Mouse (Mus musculus) spleen, embryonic (tissue): ENCODE results near the gene Ncoa1.
"Not testable (repeated sequence)": the region's sequence is repeated elsewhere in the genome, so short reads cannot be mapped to it uniquely, and the experiment has no call there.

Source experiments
- CTCF ChIA-PET: fragments of 350-600 bp; sonication (Branson Sonifier 250); formaldehyde crosslinking; loops from one replicate; lab custom pipeline; 2022; lab: Charles Lee

The Ncoa1 gene

DNA sequence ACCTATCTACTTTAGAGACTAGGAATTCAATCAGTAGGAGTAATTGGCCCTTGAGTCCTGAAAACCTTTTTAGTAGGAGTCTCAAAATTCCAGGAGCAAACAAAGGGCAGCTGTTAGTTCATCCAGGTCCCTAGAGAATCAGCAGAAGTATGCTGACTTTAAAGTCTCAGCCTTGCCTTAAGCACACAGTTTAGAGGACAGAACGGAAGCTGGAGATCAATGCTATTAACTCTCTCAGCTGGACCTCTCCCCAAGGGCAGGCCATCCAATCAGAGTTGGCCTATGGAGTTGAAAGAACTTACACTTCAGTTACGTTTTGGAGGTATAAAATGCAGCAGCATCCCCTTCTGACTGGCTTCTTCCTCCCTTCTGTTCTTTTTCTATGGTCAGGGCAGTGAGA, 154.8 kb downstream of the Ncoa1 start:
- CTCF ChIA-PET: no interaction called here

DNA sequence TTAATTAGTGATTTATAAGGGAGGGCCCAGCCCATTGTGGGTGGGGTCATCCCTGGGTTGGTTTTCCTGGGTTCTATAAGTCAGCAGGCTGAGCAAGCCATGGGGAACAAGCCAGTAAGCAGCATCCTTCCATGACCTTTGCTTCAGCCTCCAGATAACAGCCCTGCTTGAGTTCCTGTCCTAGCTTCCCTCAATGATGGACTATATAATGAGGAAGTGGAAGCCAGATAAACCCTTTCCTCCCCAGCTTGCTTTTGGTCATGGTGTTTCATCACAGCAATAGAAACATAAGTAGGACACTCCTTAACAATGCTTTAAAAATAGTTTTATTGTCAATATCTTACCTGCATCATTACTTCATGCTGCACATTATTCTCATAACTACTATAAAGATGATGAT, 163.2 kb downstream of the Ncoa1 start:
- CTCF ChIA-PET: no interaction called here

DNA sequence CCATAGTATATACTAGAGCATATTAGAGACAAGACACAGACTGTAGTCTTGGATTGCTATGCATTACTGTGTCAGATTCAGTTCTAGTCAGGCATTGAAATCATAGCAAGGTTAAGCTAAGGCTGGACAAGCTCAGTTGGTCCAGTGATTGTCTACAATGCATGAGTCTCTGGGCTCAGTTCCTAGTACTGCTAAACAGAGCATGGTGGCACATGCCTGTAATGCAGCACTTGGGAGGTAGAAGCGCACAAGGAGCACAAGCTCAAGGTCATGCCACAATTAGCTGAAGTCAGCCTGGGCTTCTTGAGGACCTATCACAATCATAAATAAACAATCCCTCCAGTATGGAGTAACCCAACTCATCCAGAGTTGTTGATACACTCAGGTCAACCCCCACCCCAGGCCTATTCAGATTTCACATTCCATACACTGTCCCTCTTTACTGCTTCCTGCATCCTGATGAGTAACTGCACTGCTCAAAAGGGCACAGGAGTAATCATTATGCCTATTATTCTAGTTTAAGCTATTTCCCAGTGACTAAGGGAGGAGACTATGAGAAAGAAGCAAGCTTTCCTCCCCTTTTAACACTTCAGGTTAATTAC, 170.2 kb downstream of the Ncoa1 start:
- CTCF ChIA-PET: no interaction called here

DNA sequence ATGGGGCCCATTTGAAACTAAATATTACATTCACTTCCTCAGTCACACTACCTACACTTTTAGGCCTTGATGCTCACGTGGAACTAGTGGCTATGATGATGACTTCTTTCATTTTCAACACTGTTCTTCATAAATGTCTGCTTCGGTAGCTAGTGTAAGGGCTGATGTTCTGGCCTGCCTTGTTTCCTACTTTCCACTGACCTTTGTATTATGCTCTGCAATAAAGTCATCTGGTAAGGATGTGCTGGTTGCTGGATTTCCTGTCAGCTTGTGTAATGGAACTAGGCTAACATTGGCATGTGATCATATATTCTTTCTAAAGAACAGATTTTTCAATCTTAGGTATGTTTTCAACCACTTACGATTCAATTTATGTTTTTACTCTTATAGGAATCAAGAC, 177.7 kb downstream of the Ncoa1 start:
- CTCF ChIA-PET: no interaction called here

DNA sequence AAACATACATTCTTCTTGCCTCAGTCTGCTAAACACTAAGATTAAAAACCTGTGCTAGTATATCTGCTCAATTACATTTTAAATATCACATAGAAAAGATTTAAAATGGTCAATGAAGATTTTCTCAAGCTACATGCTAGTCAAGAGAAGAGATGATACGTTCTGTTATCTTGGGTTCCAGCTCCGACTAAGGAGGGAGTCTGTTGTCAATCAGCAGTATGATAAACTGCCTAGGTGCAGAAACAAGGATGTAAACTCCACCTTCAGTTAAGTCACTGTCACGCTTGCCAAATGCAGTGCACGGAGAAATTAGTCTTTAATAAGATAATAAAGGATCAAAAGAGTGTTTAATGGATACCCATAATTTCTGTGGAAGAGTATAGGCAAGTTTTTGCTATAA, 178.4 kb downstream of the Ncoa1 start:
- CTCF ChIA-PET: no interaction called here

DNA sequence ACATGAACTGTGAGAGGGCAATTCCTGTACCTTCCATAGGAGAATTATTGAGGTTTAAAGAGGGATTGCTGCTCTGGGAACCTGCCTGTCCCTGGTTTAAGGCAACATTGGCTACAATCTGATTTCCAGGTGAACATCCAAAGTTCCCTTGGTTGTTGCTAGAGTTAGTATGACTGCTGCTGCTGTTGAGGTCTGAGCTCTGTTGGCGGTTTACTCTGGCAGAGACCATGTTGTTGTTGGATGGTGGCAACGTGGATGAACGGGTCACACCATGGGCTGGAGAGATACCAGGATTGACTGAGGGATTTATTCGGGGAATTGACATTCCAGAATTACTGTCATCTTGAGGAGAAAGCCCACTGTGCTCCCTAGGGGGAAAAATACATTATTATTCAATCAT, 181.1 kb downstream of the Ncoa1 start:
- CTCF ChIA-PET: no interaction called here

DNA sequence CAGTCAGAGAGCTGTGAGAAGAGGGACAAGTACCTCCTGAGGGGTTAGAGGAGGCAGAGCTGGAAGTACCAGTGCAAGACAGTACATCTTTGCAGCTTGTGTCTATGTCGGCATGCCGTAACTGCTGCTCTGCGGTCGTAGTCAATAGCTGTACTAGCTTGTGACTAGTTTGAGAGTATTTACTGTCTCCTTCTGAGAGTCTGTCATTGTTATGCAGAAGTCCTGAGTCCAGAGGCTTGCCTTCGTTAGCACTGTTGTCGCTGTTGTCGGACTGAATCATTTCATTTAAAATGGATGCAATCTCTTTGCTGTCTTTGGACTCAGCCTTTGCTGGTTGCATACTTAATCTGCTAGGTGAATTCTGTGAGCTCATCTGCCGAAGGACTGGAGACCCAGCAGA, 181.7 kb downstream of the Ncoa1 start:
- CTCF ChIA-PET: no interaction called here

DNA sequence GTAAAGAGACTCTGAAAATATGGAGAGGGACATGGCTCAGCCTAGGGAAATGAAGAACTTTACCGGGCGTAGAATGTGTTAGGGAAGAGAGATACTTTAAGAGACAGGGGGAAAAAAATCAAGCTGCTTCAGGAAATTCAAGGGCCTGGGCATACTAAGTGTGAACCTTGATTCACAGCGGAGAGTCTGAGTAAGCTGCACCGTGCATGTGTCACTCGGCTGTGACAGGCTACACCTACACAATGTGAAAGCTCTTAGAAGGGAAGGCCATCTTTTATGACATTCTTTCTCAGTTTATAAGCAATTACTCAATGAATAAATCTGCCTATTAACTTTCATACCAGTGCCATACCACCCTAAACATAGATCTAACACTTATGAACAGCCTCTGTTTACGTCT, 183.2 kb downstream of the Ncoa1 start:
- CTCF ChIA-PET: no interaction called here

DNA sequence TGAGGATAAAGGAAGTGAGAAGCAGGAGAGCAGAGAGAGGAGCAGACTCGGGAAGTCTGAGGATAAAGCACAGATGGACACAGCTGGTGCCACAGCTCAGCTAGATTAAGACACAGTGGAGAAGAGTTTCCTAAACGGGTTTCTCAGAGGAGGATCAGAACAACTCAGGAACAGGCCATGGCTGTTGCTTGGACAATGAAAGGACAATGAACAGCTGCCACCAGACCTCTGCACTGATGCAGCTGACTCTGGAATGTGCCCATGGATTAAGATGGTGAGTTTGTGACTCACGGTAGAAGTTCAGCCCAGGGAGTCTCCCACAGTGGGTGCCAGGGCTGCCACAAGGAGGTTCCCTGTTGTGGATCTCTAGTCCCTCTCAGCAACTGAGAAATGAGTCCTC, 191.8 kb downstream of the Ncoa1 start:
- CTCF ChIA-PET: interaction anchor here (0.6 kb wide), 3 partner anchors 11 to 385 kb away, joined by 4 to 13 read pairs (median 8); no protein-coding TSS in a partner anchor

DNA sequence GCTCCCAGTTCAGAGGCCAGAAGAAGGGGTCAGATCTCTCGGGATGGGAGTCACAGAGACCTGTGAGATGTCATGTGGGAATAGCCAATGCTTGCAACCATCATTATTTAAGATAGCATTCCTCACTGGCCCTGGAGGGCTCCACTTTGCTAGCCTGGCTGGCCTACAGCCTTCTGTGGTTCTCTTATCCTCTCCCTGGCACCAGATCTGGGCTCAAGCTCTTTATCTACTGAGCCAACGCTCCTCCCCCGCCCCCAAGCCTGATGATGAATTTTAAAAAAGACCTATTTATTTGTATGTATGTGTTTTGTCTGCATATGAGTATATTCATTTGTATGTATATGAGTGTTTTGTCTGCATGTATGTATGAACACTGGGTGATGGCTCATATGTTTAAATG, 197.1 kb downstream of the Ncoa1 start:
- CTCF ChIA-PET: interaction anchor here (0.5 to 0.6 kb wide), 3 partner anchors 21 to 30 kb away, joined by 3 to 5 read pairs (median 4); no protein-coding TSS in a partner anchor

DNA sequence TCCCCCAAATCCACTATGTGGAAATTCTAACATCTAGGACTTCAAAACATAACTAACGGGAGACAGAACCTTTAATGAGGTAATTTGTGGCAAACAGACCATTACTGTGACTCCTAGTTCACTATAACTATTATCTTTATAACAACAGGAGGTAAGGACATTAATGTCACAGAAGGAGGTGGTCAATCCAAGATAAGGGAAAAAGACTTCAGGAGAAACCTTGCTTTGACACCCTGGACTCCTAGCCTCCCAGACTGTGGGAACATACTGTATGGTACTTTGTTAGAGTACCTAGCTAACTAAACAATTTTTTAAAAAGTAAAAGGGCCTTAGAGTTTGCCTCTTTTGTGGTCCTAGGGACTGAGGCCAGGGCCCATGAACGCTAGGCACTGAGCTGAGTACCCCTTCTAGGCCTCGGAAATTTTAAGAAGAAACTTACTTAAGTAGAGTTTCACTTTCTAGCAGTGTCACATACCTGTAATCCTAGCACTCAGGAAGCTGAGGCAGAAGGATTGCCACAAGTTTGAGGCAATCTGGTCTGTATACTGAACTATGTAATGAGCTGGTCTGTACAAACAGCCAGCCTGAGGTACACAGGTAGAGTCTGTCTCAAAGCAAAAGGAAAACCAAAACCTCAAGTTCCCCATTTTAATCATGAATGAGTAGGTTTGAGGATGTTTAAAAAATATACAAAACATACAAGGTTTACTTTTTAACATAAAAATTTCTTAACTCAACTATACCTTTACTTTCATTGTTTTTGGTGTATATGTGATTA, 197.8 kb downstream of the Ncoa1 start:
- CTCF ChIA-PET: interaction anchor here (0.5 to 0.6 kb wide), 2 partner anchors 21 to 30 kb away, joined by 3 to 5 read pairs; no protein-coding TSS in a partner anchor

DNA sequence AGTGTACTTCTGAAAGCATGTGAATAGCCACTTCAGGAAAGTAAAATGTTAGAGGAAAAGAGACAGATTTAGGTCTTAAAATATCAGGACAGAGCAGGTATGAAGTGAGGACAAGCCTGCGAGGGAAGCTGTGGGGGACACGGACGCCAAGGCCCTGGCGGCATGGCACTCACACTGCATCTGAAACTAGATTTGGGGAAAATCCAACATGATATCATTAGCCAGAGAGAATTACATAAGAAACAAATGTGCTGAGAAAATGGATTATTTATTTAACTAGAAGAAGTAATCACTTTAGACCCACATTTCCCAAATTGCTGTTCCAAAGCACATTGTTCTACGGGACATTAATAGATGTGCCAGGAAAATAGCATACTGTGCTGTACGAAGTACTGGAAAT, 205.9 kb downstream of the Ncoa1 start:
- CTCF ChIA-PET: no interaction called here

DNA sequence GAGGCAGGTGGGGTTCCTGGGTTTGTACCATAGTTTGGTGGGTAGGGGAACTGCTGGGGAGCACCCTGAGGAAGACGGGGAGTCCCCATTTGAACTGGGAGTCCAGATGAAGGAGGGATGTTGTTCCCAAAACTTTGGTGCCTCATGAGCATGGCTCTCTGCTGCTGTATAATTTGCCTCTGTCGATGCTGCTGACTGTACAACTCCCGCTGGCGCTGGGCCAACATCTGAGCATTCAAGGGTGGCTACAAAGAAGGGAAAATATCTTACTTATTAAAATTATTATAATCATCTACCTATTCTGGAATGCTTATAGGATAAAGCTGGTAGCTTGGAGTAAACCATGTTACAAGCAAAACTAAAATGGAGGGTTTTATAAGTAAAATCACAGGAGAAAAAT, 209.2 kb downstream of the Ncoa1 start:
- CTCF ChIA-PET: no interaction called here

DNA sequence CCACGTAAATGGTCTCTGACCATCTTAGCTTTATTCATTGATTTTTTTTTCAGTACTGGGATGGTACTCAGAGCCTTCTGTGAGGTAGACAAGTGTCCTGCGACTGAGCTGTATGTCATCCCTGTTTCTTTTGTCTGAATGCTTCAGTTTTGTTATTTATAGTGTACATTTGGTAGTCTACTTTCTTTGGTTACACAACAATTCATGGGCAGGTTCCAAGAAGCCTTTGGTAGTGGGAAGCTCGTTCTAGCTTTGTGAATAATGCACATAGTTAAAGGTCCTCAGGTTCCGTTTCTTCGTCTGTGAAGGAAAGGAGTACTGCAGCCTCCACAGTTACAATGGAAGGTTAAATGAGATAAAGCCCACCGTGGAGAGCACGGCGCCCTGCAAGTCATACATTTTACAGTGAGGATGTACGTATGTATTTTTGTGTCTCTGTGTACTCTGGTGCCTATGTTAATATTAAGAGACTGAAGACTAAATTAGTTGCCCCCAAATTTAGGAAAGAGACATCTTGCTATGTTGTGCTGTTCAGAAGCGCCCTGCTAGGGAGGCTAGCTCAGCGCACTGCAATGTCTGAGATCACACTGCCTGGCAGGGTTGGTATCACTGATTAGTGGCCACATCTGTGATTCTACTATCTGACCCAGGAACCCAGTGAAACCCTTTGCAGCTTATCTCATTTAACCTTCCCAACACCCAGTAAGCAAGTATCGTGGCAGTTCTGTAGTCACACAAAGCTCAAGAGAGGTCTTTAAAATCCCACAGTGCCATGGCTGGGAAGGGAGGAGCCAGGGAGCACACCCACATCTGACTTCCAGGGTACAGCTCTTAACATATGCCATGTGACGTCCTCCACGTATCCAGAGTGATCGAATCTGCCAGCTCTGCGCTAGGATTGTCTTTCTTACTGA, 224.0 kb downstream of the Ncoa1 start:
- CTCF ChIA-PET: no interaction called here

DNA sequence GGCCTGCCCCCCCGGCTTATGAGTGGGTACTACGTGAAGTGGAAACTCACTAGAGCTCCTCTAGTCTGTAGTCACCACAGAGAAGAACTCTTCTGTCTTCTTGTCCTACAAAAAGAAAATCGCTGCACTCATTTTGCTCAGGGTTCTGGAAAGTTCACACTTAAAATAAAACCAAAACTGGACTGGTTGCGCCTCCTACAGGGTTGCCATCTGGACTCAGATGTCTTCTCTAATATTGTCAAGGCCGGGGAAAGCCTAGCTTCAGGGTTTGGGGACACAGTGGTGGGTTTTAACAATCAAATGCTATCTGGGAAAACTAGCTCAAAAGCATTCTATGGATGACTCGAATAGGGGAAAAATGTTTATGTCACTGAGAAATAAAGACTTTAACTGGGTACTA, 227.2 kb downstream of the Ncoa1 start:
- CTCF ChIA-PET: interaction anchor here (0.7 kb wide), 1 partner anchor 30 kb away, joined by 5 read pairs; no protein-coding TSS in a partner anchor

DNA sequence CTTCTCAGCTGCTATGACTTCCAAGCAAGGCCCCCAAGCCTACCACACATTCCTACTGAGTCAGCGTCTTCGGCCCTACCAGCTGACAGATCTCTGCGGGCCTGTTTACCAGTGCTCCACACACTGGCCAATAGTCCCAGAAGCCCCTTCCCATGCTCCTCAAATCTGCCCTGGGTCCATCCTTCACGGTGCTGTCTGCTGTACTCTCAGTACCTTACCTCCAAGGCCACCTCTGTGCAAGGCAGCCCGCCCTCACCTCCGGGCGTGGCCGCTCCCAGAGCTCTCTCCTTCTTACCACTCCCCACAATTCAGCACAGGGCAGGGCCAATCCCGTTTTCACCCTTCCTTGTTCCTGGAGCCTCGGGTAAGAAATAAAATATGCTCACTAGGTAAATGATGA, 231.2 kb downstream of the Ncoa1 start:
- CTCF ChIA-PET: no interaction called here

DNA sequence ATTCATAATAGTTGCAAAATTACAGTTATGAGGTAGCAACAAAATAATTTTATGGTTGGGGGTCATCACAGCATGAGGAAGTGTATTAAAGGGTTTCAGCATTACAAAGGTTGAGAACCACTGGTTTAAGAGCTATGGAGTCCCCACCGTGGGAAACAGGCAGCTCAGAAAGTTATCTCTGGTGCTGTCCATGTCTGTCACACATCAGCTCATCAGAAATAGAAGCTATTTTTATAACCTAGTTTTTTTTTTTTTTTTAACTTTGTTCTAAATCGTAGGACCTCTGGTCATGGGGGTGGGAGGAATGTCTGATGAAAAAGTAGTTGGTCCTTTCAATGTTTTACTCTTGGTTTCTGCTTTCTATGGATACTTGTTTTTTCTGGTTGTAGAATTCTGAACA, 233.2 kb downstream of the Ncoa1 start:
- CTCF ChIA-PET: interaction anchor here (0.5 to 0.6 kb wide), 2 partner anchors 284 to 691 kb away, joined by 3 to 5 read pairs; no protein-coding TSS in a partner anchor

DNA sequence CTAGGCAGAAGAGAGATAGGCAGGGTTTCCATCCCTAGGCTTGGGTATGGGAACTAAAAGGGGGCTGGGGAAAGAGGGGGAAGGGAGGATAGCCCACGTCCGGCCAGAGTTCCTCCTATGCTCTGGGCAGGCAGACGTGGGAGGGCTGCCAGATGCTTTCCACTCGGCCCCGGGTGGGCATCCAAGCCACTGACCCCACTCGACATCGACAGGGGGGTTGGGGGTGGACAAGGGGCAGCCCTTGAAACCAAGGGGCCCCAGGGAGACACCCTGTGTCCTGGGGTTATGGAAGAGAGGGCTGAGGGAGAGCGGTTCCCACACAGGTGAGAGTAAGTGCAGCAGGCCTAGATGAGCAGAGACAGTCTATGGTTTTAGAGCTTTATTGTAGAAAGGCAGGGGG, 236.7 kb downstream of the Ncoa1 start:
- CTCF ChIA-PET: not testable (repeated sequence)

DNA sequence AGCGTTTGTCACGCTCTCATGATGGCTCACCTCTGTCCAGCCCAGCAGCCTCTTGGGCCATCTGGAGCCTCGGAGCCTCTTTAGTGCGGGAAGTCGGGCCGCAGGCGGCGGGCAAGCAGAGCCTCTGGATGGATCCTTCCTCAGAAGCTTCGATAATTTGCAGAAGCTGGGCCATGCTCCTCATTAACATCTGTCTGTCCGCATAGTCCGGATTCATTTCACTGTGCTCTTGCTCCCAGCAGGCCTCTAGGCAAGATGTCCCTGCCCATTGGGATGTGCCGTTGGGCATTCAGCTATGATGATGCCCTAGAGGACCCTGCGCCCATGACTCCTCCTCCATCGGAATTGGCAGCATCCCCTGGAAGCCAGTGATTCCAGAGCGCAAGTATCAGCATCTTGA, 239.5 kb downstream of the Ncoa1 start:
- CTCF ChIA-PET: interaction anchor here (0.6 kb wide), 2 partner anchors 106 to 426 kb away, joined by 6 to 9 read pairs; no protein-coding TSS in a partner anchor

DNA sequence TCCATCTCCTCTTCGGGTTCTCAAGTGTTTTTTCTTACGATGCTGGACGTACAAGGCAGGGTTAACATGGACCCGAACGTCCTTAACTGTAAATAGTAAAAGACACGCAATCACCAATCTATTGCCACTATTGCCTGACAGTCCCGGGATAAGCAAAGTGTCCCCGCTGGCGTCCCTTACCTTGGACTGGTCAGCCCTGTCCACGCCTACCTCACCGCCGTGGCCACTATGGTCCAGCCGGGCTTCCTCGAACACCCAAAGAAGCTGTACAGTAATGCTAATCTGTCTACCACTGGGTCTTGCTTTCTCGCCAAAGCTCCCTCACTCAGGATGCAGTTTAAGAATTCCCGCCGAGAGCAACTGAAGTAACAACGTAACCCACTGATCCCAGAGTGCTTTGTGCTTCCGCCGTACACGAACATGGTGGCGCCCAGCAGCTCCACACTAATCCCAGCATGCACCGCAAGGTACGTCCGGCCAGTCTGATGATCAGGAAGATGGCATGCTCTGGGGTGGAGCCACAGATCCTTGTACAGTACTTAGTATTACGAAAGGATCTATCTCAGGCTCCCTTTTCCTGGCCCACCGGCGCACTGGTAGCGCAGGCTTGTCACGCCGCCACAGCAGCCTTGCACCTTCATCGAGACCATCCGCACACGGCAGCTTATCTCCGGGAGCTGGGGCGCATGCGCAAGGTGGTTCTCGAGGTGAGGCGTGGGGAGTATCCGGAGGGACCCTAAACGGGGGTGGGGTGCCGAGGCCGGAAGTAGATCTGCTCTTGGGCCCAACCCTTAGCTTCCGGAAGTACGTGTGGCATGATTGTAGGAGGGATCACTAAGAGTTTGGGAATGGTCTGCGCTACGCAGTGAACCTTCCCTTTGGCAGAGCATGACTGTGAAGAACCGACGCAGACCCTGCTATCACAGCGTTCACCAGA, 243.1 kb downstream of the Ncoa1 start, which contains the start of the genes Ptrhd1 and Cenpo:
Gene Ptrhd1 (plus strand): TSS at position 456 of the 937 bp plus-strand sequence.
Gene Cenpo (minus strand): TSS at position 723 of the 937 bp plus-strand sequence.
- CTCF ChIA-PET: no interaction called here

DNA sequence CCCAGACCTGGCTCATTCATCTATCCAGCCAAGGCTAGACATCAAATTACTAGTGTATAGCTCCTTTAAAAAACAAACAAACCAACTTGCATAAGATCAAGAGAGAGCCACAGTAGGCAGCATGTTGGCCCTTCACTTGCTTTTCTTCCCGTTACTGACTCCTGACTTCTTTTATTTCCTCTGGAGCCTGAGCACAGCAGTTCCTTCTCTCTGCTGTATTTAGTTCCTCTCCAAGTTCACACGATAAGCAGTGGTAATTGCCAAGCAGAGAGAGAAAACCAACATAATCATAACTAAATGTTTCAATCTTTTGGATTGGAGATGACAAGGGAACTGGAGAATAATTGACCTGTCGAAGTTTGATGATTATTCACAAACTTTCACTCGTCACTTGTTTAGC, 244.2 kb downstream of the Ncoa1 start:
- CTCF ChIA-PET: no interaction called here
